Mouse (Mus musculus) embryonic fibroblast, embryonic 13.5 days (primary cell): ENCODE measurements at regions not wholly inside any gene's neighbourhood (a gene's known extent, or its start where the extent isn't known, plus 50 kb on each side); places are given as distances from the start of the nearest gene placed in this dataset.

ENCODE experiments used
- CTCF ChIP-seq: IDR thresholded peaks from 2 replicates; pipeline ENCODE4 v1.5.1; 2011; ENCODE audit warnings: mild to moderate bottlenecking, control low read depth, low read length, moderate library complexity, borderline replicate concordance; ENCODE audit not compliant: insufficient read depth
- POLR2A ChIP-seq: IDR thresholded peaks from 2 replicates; pipeline ENCODE4 v1.6.1; 2011; ENCODE audit warnings: low read depth, mild to moderate bottlenecking, control low read depth, low read length, moderate library complexity

GRCm38 (mm10) chr12:70752911-70753290 lies 72.4 kb upstream of the Frmd6 start:
- TF ChIP-seq POLR2A = no peak
- no peak for TF ChIP-seq CTCF
